Mouse (Mus musculus): Measurements from ENCODE around the gene Olfr355.

The Olfr355 gene

DNA sequence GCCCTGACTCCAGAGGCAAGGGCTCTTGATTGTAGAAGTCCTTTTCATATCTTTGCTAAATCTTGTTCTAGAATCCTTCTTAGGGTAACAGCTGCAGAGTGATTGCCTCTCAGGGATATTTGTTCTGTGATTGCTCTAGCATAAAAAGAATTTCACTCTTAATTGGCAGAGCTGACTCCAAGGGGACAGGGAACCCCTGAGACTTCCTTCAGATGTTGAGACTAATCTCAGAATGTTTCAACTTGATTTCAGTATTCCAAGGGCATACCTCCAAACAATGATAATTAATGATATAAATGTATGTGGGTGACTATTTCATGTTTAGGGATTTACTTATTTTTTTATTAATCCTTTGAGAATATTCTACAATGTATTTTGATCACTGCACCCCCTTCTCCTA, at the start of gene Olfr355:
Gene Olfr355 (minus strand): TSS at position 101 of the 400 bp plus-strand sequence.
- DNase-seq (ENCODE audit: low spot score), result no peak

DNA sequence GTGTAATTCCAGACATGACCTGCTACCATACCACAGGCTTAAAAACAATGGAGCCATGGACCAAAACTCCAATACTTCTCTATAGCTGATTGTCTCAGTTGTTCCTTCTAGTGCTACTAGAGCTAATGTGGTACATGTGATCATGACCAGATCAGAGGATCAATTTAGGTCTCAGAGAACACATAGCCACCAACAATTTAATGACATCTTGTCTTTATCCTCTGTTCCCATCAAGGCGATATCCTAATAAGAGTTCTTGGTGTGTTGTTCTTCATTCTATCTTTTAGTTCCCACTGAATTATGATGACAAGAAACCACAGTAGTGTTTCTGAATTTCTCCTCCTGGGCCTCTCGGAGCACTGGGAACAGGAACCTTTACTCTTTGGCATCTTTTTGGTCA, 8.1 kb upstream of the Olfr355 start, which contains the start of gene Olfr356:
Gene Olfr356 (plus strand): TSS at position 301 of the 400 bp plus-strand sequence.
- no peak for DNase-seq (ENCODE audit: low spot score)

DNA sequence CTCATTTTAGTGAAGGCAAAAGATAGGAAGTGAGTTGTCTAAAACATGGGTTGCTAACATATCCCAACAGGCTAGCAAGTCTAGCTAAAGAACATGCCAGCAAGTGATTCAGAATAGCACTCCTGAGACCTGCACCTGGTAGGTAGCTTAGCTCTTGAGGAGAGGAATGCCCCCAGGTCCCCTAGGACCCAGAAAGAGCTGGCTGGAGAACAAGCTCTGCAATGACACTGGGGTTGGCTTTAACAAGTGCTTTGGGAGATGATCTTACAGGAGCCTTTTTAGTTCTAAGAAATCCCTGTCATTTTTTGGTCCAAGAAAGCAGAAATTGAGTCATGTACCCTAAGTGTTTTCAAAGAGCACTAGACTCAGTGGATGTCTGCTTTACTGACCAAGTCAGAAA, 23.3 kb downstream of the Olfr355 start, which contains the start of gene Olfr354:
Gene Olfr354 (plus strand): TSS at position 301 of the 400 bp plus-strand sequence.
- no peak for DNase-seq (ENCODE audit: low spot score)

DNA sequence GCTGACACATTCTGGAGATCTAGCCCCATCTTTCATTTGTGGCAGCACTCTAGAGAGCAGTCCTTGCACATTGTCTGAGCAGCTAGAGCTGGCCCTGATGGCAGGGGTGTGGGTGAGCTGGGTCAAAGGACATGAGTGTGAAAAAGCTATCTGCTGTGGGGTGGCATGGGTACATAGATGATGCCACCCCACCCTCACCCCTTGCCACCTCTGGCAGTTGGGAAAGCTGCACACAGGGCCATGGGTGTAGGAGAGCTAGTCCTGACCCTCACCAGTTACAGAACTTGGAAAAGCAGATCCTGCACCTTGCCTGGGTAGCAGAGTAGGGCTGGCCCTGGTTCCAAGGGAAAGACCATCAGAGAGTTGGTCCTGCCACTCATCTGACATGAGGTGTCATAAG, 31.6 kb downstream of the Olfr355 start:
- DNase-seq (ENCODE audit: low spot score), result no peak

DNA sequence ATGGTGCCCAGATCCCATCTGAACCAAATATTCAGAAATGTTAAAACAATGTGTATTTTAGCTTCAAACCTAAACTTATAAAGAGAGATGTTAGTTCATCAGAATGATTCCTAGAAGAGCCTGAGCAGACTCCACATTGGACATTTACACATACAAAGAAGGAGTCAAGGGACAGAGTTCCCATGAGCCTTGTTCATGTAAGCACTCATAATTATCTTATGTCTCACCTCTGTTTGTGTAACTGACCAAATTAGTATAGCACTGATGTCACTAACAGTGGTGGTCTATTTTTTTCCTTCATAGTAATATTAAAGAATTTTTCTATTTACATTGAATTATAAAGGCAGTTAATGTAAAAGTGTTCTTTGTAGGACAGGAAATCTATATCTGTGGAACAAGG, 35.9 kb downstream of the Olfr355 start, which contains the start of gene Olfr353:
Gene Olfr353 (minus strand): TSS at position 101 of the 400 bp plus-strand sequence.
- no peak for DNase-seq (ENCODE audit: low spot score)
